Mouse (Mus musculus) heart, adult 8-10 months (tissue): ENCODE results near the gene Phactr3. TPM values are rescaled to one million over a fixed set of nuclear protein-coding genes. Genes with fewer than 3 reads are reported as not detected.

Experiments used
- DNase-seq: peaks from one replicate; pipeline ENCODE4 v3.0.0; 2022; ENCODE audit warnings: low spot score
- total RNA-seq, 4 experiments: library from RNA; stranded (reverse); gene quantifications; 2 replicates each; pipeline ENCODE4 v1.2.4; 2022

Phactr3 gene
- total RNA-seq, 4 experiments from 2014 or later: 0.63 to 3.0 (median 1.4) TPM

DNA sequence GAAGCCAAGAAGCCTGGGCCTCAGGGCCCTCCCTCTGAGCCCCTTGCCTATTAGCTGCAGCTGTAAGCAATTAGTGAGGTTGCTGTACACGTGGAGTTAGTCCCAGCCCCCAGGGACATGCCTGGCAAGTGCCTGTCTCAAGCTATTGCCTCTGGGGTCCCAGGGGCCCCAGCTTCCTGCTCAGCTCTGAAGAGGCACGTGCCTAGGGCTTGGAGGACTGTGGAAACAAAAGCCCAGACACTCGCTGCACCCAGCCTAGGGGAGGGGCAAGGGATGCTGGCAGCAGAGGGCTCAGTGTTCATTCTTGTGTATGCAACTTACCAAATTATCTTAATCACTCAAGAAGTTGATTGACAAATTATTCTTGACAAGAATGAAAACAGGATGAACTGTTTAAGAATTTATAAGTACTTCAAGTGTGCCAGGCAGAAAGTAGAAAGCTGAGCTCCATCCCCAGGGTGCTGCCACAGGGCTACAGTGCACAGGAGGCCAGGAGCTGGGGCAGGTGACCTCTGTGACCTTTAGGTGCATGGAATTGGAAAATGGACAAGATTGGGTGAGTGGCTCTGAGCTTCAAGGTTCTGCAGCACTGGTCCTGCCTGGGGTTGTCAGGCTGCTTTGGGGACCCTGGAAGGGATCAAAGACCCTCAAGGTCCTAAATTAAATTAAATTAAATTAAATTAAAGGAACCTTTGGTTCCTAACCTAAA is 138.5 kb downstream of the Phactr3 start:
- DNase-seq: no peak

DNA sequence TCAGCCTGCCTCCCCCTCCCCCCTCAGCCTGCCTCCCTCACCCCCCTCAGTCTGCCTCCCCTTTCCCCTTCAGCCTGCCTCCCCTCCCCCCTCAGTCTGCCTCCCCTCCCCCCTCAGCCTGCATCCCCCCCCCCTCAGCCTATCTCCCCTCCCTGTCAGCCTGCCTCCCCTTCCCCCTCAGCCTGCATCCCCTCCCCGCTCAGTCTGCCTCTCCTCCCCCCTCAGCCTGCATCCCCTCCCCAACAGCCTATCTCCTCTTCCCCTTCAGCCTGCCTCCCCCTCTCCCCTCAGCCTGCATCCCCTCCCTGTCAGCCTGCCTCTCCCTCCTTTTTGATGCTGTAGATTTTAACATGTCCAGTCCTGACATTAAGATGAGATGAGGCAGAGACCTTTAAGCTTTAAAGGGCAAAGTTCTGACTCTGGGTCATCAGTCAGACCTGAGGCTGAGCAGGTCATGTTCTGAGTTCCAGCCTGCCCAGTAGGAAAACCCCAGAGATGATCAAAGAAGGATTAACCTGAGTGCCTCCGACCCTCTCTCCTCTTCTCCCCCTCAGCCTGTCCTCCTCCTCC is 139.3 kb downstream of the Phactr3 start:
- no peak for DNase-seq

DNA sequence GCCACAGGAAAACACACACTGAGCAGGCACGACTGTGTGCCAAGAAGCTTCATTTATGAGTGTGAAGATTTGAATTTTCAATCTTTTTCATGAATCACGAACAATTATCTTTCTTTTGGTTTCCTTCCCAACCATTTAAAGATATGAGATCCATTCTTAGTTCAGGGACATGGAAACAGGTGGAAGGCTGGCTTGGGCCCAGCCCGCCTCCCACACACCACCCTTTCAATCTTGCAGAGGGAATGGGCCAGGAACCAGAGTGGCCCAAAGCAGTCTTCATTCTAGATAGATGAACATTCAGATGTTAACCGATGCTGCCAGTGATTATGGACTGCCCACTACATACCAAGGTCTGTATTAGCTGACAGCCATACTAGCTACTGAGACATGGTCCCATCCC is 144.3 kb downstream of the Phactr3 start:
- DNase-seq: no peak

DNA sequence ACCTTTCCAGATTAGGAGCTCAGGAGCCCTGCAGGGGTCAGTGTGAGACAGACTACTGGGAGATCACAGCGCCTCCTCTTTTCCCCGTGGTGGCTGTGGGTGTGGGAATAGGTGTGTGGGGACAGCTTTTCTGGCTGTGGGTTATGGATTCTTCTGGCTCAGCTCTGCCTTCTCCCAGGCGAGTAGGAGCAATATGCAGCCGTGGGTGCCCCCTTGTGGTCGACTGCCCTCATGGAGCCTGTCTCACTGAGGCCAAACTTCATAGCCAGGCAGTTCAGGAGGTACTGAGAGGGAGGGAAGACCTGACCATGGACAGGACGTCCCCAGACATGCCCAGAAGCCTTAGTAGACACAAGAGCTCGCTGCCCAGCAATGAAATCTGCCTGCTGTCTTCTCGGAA is 145.6 kb downstream of the Phactr3 start:
- DNase-seq: peak; percentile 61

DNA sequence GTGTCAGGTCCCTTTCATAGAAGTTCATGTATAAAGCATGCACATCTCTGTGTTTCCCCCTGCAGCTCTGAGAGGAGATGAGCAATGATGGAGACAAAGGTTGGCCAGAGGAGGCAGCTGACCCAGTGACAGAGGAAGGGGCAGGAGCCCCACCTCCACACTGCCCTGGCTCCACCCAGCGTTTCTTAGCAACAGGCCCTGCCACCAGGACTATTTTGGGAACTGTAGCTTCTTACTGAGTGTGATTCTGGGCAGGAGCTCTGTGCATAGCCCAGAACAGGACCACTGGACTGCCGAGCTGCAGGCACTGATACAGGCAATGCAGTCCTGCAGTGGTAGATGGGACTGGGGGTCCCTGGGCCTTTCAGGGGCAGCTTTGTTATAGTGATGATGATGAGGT is 146.7 kb downstream of the Phactr3 start:
- peak; percentile 13 for DNase-seq

DNA sequence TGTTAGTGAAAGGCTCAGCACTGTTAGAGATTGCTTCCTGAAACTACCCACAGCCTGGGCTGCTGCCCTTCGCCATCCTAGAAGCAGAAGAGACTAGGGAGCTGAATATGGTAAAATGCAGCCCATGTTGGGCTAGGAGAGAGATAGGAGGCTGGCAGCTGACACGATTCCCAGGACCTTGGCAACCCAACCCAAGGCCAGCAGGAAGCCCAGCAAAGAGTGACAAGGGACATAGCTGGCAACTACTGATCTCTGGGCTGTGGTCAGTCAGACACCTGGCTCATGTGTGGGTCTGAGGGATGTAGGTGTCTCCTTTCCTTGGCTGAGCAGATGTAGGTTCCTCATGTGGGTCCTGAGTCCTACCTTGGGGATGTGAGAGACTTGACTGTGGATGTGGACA is 152.0 kb downstream of the Phactr3 start:
- DNase-seq: no peak

DNA sequence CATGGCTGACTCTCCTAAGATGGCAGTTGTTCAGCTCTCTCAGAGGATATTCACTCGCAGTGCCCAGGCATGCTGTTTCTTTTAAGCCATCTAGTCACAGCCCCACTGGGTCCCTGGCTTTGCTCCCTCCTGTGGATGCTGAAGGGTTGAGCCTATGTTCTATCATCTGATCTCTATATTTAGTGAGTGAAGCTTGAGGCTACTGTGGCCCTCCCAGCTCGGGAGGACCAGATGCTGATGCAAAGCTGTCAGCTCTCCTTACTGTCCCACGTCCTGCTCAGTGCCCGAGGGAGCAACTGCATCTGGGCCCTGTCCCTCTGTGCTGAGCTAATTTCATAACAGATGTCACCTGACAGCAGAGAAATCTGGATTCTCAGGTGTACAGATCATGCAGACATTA is 153.6 kb downstream of the Phactr3 start:
- DNase-seq: no peak

DNA sequence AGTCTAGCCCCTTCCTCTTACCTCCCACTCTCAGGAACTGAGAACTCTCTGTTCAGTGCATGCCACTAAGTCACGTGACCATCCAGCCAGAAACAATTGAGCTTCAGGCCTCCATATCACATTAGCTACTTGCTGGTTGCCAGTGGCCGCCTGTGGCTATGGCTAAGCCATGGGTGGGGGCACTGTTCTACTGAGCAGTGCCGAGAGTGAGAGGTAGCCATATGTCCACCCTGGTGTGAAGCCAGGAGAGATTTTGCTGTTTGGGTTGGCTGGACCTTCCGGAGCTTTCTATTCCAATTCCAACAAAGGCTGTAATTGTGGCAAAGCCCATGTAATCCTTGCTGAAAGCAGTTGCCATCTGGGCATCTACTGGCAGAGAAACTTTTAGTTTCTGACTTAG is 155.4 kb downstream of the Phactr3 start:
- no peak for DNase-seq

DNA sequence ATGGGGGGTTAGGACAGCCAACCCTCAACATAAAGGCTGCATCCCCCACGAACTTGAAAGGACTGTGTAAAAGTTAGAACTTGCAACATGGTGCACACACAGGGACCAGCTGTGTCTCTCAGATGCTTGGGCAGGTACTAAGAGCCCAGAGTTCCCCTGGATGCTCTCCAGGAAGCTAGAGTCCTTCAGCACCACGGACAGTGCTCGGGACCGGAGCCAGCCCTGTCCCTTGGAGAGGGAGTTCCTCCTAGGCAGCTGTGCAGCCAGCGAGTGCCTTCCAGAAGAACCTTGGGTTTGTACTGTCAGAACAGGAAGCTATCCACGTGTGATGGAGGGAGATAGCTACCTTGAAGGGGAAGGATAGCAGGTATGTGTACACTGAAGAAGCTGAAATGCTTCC is 158.4 kb downstream of the Phactr3 start:
- DNase-seq: peak; percentile 61

DNA sequence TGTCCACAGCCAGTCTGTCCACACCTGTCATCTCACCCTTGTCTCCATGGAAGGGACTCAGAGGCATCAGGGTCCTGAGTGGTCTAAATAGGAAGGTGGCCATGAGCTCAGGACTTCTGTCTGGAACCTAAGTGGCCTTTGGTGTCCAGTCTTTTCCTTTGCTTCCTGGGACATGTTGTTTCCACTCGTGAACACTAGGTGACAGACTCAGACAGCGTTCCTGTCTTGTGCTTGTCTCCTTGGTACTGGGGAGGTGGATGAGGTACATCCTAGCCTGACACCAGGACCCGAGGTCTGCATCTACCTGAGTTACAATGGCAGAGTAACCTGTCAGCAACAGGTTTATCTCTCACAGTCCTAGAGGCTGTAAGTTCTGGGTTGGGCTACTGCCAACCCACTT is 162.4 kb downstream of the Phactr3 start:
- DNase-seq: no peak

DNA sequence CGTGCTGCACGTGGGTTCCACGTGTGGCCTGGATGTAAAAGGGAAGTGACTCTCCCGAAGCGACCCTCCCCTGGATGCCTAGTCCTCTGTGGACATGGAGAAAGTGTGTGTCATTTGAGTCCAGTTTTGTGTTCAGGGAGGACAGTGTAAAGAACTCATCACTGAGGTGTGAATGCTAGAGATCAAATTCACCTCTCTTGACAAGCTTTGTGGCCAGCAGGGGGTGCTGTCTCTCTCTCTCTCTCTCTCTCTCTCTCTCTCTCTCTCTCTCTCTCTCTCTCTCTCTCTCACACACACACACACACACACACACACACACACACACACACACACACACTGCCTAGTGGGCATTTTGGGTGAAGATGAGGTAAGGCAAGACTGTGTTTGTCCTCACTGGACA is 168.5 kb downstream of the Phactr3 start:
- no peak for DNase-seq

DNA sequence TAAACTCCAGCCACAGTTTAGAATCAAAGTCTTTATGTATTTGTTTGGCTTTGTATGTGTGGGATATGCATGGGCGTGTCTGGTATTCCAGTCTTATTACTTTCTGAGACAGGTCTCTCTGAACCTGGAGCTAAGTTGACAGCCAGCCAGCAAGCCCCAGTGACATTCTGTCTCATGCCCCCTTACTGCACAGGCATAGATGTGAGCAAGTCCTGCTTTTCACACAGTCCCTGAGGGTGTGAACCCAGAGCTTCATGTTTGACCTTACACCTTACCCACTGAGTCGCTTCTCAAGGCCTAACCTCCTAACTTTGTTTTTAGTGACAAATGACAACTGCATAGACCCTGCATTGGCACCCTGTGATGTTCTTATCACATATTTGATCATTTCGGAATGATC is 169.9 kb downstream of the Phactr3 start:
- no peak for DNase-seq

DNA sequence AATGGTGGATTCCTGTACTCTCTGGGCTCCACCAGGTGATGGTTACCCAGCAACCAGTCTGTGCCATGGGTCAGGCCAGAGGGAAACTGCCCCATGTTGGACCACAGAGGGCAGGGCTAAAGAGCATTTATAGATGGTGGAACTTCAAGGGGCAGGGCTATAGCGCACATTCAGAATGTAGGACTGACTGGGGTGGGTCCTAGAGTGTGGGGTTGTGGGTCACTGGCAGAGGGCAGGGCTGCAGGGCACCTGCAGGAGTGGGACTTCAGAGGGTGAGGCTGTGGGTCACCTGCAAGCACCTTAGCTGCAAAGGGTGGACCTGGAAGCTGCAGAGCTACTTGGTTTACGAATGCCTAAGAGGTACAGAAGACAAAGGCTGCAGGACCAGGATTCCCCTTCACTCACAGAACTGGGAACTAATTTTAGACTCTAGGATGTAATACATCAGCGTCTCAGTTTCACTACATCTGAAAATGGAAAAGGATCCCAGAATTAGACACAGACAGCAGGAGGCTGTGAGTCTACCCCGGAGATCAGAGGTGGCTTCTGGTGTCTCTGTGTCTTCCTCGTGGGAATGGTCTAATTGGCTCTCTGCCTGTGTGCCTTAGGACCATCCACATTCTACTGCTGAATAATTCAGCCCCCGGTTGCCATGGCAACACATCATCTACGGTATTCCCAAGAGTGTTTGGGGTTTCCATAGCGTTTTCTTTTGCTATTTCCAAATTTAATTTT is 184.8 kb downstream of the Phactr3 start:
- DNase-seq: no peak

DNA sequence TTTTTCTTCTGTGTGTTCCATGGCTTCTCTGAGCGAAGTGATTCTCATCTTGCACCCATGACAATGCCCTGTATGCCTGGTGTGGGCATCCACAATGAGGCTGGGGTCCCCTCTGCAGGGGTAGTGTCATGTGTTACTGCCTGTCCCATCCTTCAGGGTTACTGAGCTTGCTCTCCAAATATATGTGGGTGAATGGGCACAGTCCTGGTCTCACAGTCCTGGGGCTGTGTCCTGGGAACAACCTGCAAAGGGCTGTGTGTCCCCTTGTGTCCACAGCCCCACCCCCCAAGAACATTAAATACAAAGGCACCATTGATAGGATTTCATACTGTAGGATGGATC is 185.4 kb downstream of the Phactr3 start:
- no peak for DNase-seq

DNA sequence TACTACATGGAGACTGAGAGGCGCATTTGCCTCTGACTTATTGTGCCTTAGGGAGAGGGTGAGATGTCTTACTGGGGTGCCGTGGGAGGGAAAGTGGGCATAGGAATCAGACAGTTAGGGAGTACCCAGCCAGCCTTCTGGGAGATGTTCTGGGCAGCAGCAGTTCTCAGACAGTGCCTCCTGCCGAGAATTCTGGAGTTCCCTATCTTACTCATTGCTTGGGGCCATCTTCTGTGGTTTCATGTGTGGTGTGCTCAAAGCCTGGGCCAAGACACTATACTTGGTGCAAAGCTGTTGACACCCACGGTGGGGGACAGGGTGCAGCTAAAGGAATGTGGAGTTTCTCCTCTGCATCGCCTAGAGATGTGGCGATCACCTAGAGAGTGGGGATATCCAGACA is 185.9 kb downstream of the Phactr3 start:
- DNase-seq: no peak

DNA sequence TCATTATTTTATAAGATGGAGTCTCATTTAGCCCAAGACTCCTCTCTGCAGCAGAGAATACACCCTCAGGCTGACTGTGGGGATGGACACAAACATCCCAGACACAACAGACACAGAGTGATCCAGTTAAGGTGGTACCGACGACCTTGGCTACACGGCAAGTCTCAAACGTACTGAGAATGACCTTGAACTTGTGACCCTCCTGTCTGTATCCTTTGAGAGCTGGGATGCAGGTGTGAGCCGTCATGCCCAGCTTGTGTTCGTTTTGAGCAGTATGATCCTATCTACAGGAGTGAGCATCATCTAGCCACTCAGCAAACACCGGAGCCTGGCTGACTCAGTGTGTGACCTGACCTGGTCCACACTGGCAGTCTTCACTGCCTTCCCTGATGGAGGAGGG is 194.8 kb downstream of the Phactr3 start:
- no peak for DNase-seq

DNA sequence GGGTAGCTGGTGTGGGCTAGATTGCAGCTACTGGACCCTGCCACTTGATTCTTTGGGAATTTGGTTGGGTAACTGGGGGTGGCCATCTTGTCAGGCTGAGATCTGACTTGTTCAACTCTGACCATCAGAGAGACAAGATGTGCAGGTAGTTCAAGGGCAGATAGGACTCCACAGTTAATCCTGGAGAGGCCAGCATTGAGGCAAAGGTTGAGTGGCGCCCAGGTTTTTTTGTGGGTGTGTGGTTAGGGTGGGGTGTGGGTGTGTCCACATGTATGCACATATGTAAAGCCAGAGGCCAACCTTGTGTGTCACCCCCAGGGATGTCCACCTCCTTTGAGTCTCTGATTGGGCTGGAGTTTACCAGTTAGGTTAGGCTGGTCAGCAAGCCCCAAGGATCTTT is 197.5 kb downstream of the Phactr3 start:
- DNase-seq: no peak

DNA sequence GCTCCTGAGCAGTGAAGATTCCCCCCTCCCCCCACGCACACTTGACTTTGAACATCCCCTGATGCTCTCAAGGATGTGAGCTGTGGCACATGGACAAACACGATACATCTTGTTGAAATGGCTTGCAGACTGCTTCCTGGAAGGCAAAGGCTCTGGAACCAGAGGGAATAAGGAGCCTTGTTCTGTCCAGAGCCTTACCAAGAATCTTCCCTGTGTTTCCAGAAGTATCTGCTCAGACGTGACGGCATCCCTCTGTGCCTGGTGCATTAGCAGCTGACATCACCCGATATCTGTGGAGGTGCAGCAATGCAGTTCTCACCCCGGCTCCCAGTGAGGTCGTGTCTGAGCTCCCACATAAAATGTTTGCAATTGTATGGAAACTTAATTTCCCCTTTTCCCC is 201.0 kb downstream of the Phactr3 start:
- no peak for DNase-seq

DNA sequence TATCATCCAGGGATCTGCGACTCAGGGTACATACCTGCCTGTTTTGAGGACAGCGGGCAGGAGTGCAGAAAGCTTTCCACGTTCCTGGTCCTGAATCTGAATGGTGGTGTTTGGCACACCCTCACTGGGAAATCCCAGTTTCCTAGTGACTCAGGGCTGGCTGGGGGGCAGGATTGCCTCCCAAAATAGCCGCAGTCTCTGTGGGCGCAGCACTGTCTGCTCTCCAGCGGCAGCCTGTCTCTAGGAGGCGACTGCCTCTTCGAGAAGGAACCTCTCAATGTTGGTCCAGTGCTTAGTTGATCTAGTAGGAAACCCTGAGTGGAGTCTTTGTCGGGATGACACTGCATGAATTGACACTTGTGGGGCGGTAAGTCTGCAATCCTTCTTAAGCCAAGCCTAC is 202.5 kb downstream of the Phactr3 start:
- DNase-seq: no peak

DNA sequence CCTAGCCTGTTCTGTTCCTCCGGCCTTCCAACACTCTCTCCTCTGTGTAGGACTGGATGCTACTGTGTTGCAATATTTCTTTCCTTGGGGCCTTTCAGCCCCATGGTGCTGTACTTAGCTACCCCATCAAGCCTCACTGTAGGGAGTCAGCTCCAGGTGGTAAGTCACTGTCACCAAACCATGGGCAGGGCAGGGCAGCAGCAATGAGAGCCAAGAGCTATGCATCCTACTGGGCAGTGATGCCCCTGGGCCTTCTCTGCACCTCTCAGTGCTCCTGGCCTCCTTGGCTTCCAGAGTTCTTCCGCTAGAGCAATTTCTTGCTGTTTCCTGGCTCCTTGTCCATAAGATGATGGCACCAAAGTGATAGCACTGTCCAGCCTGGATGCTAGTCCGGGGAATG is 205.6 kb downstream of the Phactr3 start:
- no peak for DNase-seq

DNA sequence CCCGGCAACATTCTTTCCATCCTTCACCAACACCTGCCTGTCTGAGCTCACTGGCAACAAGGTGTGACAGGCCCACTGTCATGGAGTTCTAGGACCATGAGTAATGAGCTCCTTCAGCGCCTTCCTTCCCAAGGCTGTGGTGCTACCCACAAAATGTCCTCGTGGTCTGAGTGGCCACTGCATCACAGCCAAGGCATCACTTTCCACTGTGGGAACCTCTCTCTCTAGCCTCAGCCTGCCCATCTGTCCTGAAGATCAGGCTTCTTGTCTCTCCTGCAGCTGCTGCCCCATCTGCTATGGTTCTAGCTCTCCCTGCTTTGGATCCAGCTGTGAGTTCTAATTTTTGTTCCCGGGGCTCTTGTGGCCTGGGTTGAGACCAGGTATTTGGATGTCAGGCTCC is 206.0 kb downstream of the Phactr3 start:
- no peak for DNase-seq

DNA sequence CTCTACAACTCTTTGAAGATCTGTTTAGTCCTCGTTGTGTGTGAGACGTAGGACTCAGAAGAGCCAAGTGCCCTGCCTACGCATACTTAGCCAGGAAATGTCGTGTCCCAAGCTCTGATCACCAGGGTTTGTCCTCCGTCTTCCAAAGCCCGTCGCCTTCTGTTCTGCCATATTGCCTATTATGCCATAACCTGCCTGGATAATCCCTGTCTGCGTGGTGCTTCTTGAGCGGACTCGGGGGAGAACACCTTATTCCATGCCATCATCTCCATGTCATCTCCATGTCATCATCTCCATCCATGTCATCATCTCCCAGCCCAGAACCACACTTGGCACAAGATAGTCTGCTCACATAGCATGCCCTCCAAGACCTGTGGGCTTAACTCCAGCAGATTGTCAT is 207.3 kb downstream of the Phactr3 start:
- no peak for DNase-seq

DNA sequence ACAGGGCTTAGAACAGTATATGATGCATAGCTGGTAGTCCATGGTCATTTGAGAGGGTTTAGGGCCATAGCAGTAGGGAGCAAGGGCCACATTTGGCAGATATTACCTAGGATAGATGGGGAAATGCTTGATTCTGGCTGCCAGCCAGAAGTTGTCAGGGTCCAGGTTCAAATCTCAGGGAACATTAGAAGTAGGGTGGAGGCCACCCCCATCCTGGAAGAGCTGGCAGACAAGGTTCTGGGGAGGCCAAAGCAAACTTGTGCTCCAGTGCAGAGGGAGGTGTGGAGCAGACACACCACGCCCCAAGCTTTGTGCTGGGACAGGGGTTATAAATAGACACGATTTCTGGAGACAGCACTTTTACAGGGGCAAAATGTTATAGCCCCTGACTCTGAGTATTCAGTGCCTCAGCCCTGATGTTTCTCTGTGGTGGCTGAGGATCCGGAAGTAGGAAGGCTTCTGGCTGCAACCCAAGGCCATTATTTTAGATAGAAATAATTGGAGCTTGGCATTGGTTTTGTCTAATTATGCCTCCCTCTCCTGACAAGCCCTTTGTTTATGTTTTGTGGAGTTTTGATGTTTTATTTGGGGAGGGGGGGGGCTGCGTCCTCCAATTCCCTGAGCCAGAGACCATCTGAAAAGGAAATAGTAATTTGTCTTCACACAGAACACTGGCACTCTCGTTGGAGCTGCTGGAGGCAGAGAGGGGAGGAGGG is 208.1 kb downstream of the Phactr3 start:
- no peak for DNase-seq
